Mouse (Mus musculus): ENCODE measurements around the gene Hspa1l. TPM values are rescaled to one million over a fixed set of nuclear protein-coding genes. Genes with fewer than 3 reads are reported as not detected.

Gene Hspa1l
- total and polyA plus RNA-seq, 3 experiments = 0.15 to 1.6 TPM; not detected in 1

DNA sequence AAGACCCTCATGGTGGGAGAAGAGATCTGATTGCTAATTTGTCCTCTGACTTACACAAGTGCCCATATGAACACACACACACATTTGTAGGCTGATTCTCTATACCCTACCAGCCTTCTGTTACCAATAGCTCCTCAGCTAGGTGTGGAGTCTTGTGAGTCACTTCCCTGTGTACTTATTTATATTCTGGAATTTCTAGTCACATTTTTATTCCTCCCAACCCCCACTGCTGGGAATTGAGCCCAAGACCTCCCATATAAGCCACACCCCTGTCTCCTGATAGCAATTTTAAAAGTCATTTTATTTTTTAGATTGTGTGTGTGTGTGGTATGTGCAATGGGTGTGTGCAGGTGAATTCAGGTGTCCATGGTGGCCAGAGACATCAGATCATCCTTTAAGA lies 28.1 kb upstream of the Hspa1l start:
- H3K36me3 ChIP-seq (ENCODE audit: control insufficient read depth in 1 of 2, insufficient read depth in 2 of 2, low read length in 2 of 2) = peaks cover 0 to 13% of the 10 kb centered on the region in 2 experiments; a peak in 2 of 4 replicates
- no peak for DNase-seq (ENCODE audit: low read depth, low spot score)
- H3K9me3 ChIP-seq (replicated peaks; ENCODE audit: insufficient read depth, low read length) = no peaks in the 10 kb centered on the region
- H3K27me3 ChIP-seq (ENCODE audit: control insufficient read depth in 1 of 2, insufficient read depth in 2 of 2, low read length in 2 of 2) = no peaks in the 10 kb centered on the region
- H3K4me1 ChIP-seq (ENCODE audit: control insufficient read depth in 1 of 2, insufficient read depth in 2 of 2, low read length in 2 of 2) = peaks cover 2 to 10% of the 10 kb centered on the region in 2 experiments
- H3K9ac ChIP-seq (ENCODE audit: control insufficient read depth, low read depth, low read length, poor library complexity, severe bottlenecking) = no peak overlapping the region
- H3K27ac ChIP-seq (ENCODE audit: control insufficient read depth, low read depth, low read length) = no peak overlapping the region
- H3K4me3 ChIP-seq (ENCODE audit: control insufficient read depth in 1 of 2, insufficient read depth in 1 of 2, low read depth in 2 of 2, low read length in 2 of 2) = no peak overlapping the region
- no peaks in the 10 kb centered on the region for H3K79me2 ChIP-seq (ENCODE audit: control insufficient read depth, insufficient read depth, low read length, poor library complexity)
- TF ChIP-seq TCF12 (IDR thresholded peaks at IDR 0.05; ENCODE audit: low read depth, low read length) (no peak), NELFE (IDR thresholded peaks at IDR 0.05; ENCODE audit: low read depth, low read length) (no peak)

DNA sequence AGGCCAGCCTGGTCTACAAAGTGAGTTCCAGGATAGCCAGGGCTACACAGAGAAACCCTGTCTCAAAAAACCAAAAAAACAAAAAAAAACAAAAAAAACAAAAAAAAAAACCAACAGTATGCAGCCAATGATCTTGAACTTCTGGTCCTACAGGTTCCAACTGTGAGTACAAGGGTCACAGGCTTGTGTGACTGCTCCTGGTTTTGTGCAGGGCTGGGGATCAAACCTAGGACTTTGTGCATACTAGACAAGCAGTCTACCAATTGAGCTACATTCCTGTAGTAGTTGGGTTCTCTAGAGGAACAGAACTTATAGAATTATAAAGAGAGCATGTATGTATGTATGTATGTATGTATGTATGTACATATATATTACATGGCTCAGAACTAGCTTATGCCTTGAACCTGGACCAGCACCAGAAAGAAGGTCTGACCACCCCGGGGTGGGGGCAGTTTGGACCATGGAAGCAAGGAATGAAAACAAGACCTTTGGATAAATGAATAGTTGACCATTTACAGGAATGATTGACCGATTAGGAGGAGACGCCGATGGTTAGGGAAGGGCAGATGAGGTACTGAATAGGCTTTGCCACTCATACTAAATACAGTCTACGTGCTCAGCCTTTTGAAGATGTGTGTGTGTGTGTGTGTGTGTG lies 25.9 kb upstream of the Hspa1l start:
- no peak overlapping the region for H3K9ac ChIP-seq (ENCODE audit: control insufficient read depth, low read depth, low read length, poor library complexity, severe bottlenecking)
- TF ChIP-seq MAX (IDR thresholded peaks at IDR 0.05; ENCODE audit: low read length) = no peak
- no peak for TF ChIP-seq TAL1 (IDR thresholded peaks at IDR 0.05; ENCODE audit: low read length)
- no peak for TF ChIP-seq JUND (IDR thresholded peaks at IDR 0.05; ENCODE audit: low read depth, low read length)
- no peak for TF ChIP-seq CTCF (IDR thresholded peaks at IDR 0.05 in 2 of 3, conservative IDR thresholded peaks at IDR 0.05 in 1 of 3; ENCODE audit: control insufficient read depth in 1 of 3, insufficient read depth in 1 of 3, low read depth in 2 of 3, low read length in 3 of 3, poor library complexity in 1 of 3, severe bottlenecking in 1 of 3)
- TF ChIP-seq ZMIZ1 (IDR thresholded peaks at IDR 0.05; ENCODE audit: low read depth, low read length) = no peak
- no peak for TF ChIP-seq GABPA (IDR thresholded peaks at IDR 0.05; ENCODE audit: low read depth, low read length)
- no peak for TF ChIP-seq NRF1 (IDR thresholded peaks at IDR 0.05; ENCODE audit: insufficient read depth, low read depth, low read length, poor library complexity, severe bottlenecking)
- TF ChIP-seq ZC3H11A (IDR thresholded peaks at IDR 0.05; ENCODE audit: low read depth, low read length) = no peak
- no peak for TF ChIP-seq POLR2A (IDR thresholded peaks at IDR 0.05; ENCODE audit: control insufficient read depth in 1 of 2, insufficient read depth in 1 of 2, low read depth in 1 of 2, low read length in 2 of 2, poor library complexity in 1 of 2)
- no peak for TF ChIP-seq MAFK (IDR thresholded peaks at IDR 0.05; ENCODE audit: borderline replicate concordance, low read depth, low read length)
- no peak for TF ChIP-seq CHD1 (IDR thresholded peaks at IDR 0.05; ENCODE audit: low read depth, low read length)
- TF ChIP-seq NELFE (IDR thresholded peaks at IDR 0.05; ENCODE audit: low read depth, low read length) = no peak
- no peak for TF ChIP-seq POLR2AphosphoS2 (IDR thresholded peaks at IDR 0.05; ENCODE audit: low read length)
- TF ChIP-seq MYC (IDR thresholded peaks at IDR 0.05; ENCODE audit: low read depth, low read length) = no peak
- TF ChIP-seq SIN3A (IDR thresholded peaks at IDR 0.05; ENCODE audit: low read length) = no peak
- no peak for TF ChIP-seq BHLHE40 (IDR thresholded peaks at IDR 0.05; ENCODE audit: borderline replicate concordance, low read depth, low read length)
- no peaks in the 10 kb centered on the region for H3K27me3 ChIP-seq (ENCODE audit: control insufficient read depth in 1 of 2, insufficient read depth in 2 of 2, low read length in 2 of 2)
- no peaks in the 10 kb centered on the region for H3K9me3 ChIP-seq (replicated peaks; ENCODE audit: insufficient read depth, low read length)
- peaks cover 15% of the 10 kb centered on the region for H3K79me2 ChIP-seq (ENCODE audit: control insufficient read depth, insufficient read depth, low read length, poor library complexity)
- no peak overlapping the region for H3K4me3 ChIP-seq (ENCODE audit: control insufficient read depth in 1 of 2, insufficient read depth in 1 of 2, low read depth in 2 of 2, low read length in 2 of 2)
- H3K36me3 ChIP-seq (ENCODE audit: control insufficient read depth in 1 of 2, insufficient read depth in 2 of 2, low read length in 2 of 2) = peaks cover 0 to 19% of the 10 kb centered on the region in 2 experiments; a peak in 3 of 4 replicates
- DNase-seq (ENCODE audit: low read depth, low spot score) = no peak
- H3K4me1 ChIP-seq (ENCODE audit: control insufficient read depth in 1 of 2, insufficient read depth in 2 of 2, low read length in 2 of 2) = peaks cover 2 to 5% of the 10 kb centered on the region in 2 experiments; a peak in 3 of 4 replicates
- no peak overlapping the region for H3K27ac ChIP-seq (ENCODE audit: control insufficient read depth, low read depth, low read length)

Data from MEL (cell line).